ENCODE assay signal across 8 mouse cellular contexts in genomic region chr9:21918035-21918592, GRCm38 (mm10). TPM values are rescaled to one million over a fixed set of nuclear protein-coding genes. Genes with fewer than 3 reads are reported as not detected.
DNase-seq lines count a peak whose midpoint lies in the region; ATAC-seq and TF ChIP-seq lines count a peak whose summit lies in the region.

Rab3d (minus strand) TSS chr9:21918192.

- DNase-seq in CH12.LX (ENCODE audit: extremely low read depth): peak; percentile 96
- peak; percentile 95 for DNase-seq in c-Kit-positive CD71-positive TER-119-negative erythroid progenitor cells, embryonic 14.5 days (ENCODE audit: low read depth)
- DNase-seq in heart, postnatal 0 days (ENCODE audit: low spot score): peak; percentile 96
- peak; percentile 98 to 99 for DNase-seq in kidney, postnatal 4 days

- H3K4me1 ChIP-seq in CH12.LX (ENCODE audit: control insufficient read depth in 1 of 2, insufficient read depth in 2 of 2): peaks cover 10 to 11% of the 10 kb centered on the region in 2 experiments; a peak in 3 of 4 replicates
- peaks cover 11% of the 10 kb centered on the region for H3K4me1 ChIP-seq in forebrain, embryonic 12.5 days
- H3K4me1 ChIP-seq in heart, postnatal 0 days (ENCODE audit: control insufficient read depth, insufficient read depth): no peaks in the 10 kb centered on the region
- H3K4me1 ChIP-seq in liver, embryonic 16.5 days (ENCODE audit: control insufficient read depth, low read depth, low read length): peaks cover 16% of the 10 kb centered on the region
- H3K4me1 ChIP-seq in neural tube, embryonic 13.5 days (replicated peaks): peaks cover 14% of the 10 kb centered on the region
- peaks cover 10% of the 10 kb centered on the region for H3K4me1 ChIP-seq in testis, adult 2 months (ENCODE audit: control insufficient read depth, insufficient read depth, low read length)

- no peak for TF ChIP-seq EP300 in CH12.LX (IDR thresholded peaks at IDR 0.05; ENCODE audit: low read length)
- no peak for TF ChIP-seq EP300 in heart, postnatal 0 days (IDR thresholded peaks at IDR 0.05; ENCODE audit: low read depth)

- no peaks in the 10 kb centered on the region for H3K79me2 ChIP-seq in CH12.LX (replicated peaks; ENCODE audit: control insufficient read depth, extremely low read depth, insufficient read depth, poor library complexity, severe bottlenecking)

- TF ChIP-seq RAD21 in CH12.LX (IDR thresholded peaks at IDR 0.05; ENCODE audit: low read depth, low read length): no peak

- no peaks in the 10 kb centered on the region for H3K9me3 ChIP-seq in CH12.LX (replicated peaks; ENCODE audit: low read length)
- no peaks in the 10 kb centered on the region for H3K9me3 ChIP-seq in forebrain, embryonic 12.5 days
- H3K9me3 ChIP-seq in heart, postnatal 0 days (replicated peaks; ENCODE audit: control insufficient read depth, low read length): no peaks in the 10 kb centered on the region
- no peaks in the 10 kb centered on the region for H3K9me3 ChIP-seq in liver, embryonic 16.5 days (replicated peaks; ENCODE audit: control insufficient read depth, low read length)
- H3K9me3 ChIP-seq in neural tube, embryonic 13.5 days: no peaks in the 10 kb centered on the region

- peaks cover 51% of the 10 kb centered on the region for H3K27me3 ChIP-seq in CH12.LX (replicated peaks)
- H3K27me3 ChIP-seq in forebrain, embryonic 12.5 days: peaks cover 29% of the 10 kb centered on the region
- H3K27me3 ChIP-seq in heart, postnatal 0 days (ENCODE audit: control insufficient read depth, insufficient read depth, low read length): no peaks in the 10 kb centered on the region
- 0 out of 2 replicates have a peak, but pooled peaks cover 2% of the 10 kb centered on the region for H3K27me3 ChIP-seq in liver, embryonic 16.5 days (ENCODE audit: control insufficient read depth, insufficient read depth, low read depth, low read length)
- H3K27me3 ChIP-seq in neural tube, embryonic 13.5 days: peaks cover 25% of the 10 kb centered on the region
- H3K27me3 ChIP-seq in testis, adult 2 months (ENCODE audit: control insufficient read depth, insufficient read depth, low read length): no peaks in the 10 kb centered on the region

- H3K9ac ChIP-seq in CH12.LX (ENCODE audit: insufficient read depth, low read depth): peak within 1 kb of the TSS; percentile 35
- H3K9ac ChIP-seq in forebrain, embryonic 12.5 days: peak within 1 kb of the TSS; percentile 66
- peak within 1 kb of the TSS; percentile 35 for H3K9ac ChIP-seq in heart, postnatal 0 days (replicated peaks; ENCODE audit: low read depth, low read length)
- H3K9ac ChIP-seq in liver, embryonic 16.5 days (ENCODE audit: low read depth, low read length): peak within 1 kb of the TSS; percentile 72
- H3K9ac ChIP-seq in neural tube, embryonic 13.5 days: peak within 1 kb of the TSS; percentile 82

- in situ Hi-C loops in CH12.LX (cut with MboI; ENCODE audit: low pct_ligation_motif_present, low pct_unique_long_range_greater_than_20kb, low sequenced_read_pairs): no loop called here

- WGBS in forebrain, embryonic 12.5 days: under 1% methylated on average over 36 of the region's 36 CpGs
- under 1% methylated on average over 35 of the region's 36 CpGs for WGBS in heart, postnatal 0 days
- under 1% methylated on average over 36 of the region's 36 CpGs for WGBS in liver, embryonic 16.5 days (ENCODE audit: insufficient replicate concordance)
- under 1% methylated on average over 35 of the region's 36 CpGs for WGBS in neural tube, embryonic 13.5 days

- dilution Hi-C loops in CH12.LX (cut with MboI; ENCODE audit: extremely low pct_ligation_motif_present, extremely low pct_unique_long_range_greater_than_20kb, low sequenced_read_pairs): no loop called here

- H3K4me3 ChIP-seq in CH12.LX (replicated peaks in 1 of 3; ENCODE audit: low read depth in 2 of 3, low read length in 2 of 3, poor library complexity in 1 of 3): peak within 1 kb of the TSS; percentile 53 to 73 (median 53)
- peak within 1 kb of the TSS; percentile 62 for H3K4me3 ChIP-seq in forebrain, embryonic 12.5 days (replicated peaks)
- H3K4me3 ChIP-seq in heart, postnatal 0 days (ENCODE audit: low read depth, low read length): peak within 1 kb of the TSS; percentile 63
- peak within 1 kb of the TSS; percentile 70 for H3K4me3 ChIP-seq in liver, embryonic 16.5 days (ENCODE audit: low read depth, low read length)
- H3K4me3 ChIP-seq in neural tube, embryonic 13.5 days: peak within 1 kb of the TSS; percentile 64
- peak within 1 kb of the TSS; percentile 88 for H3K4me3 ChIP-seq in testis, adult 2 months (ENCODE audit: control insufficient read depth, low read depth, low read length)

- H3K4me2 ChIP-seq in CH12.LX (ENCODE audit: insufficient read depth, low read depth, poor library complexity, severe bottlenecking): peak within 1 kb of the TSS; percentile 60
- H3K4me2 ChIP-seq in forebrain, embryonic 12.5 days: peak within 1 kb of the TSS; percentile 96
- H3K4me2 ChIP-seq in heart, postnatal 0 days (ENCODE audit: low read depth, low read length): peak within 1 kb of the TSS; percentile 94
- H3K4me2 ChIP-seq in liver, embryonic 16.5 days (ENCODE audit: low read depth, low read length): peak within 1 kb of the TSS; percentile 99
- peak within 1 kb of the TSS; percentile 89 for H3K4me2 ChIP-seq in neural tube, embryonic 13.5 days

- no peaks in the 10 kb centered on the region for H3K36me3 ChIP-seq in CH12.LX (replicated peaks in 1 of 2; ENCODE audit: control insufficient read depth in 1 of 2, insufficient read depth in 1 of 2, low read length in 1 of 2)
- no peaks in the 10 kb centered on the region; the same call in 1 of the 2 replicates for H3K36me3 ChIP-seq in forebrain, embryonic 12.5 days (replicated peaks)
- H3K36me3 ChIP-seq in heart, postnatal 0 days (replicated peaks; ENCODE audit: control insufficient read depth, insufficient read depth, low read length): no peaks in the 10 kb centered on the region
- no peaks in the 10 kb centered on the region; the same call in 1 of the 2 replicates for H3K36me3 ChIP-seq in liver, embryonic 16.5 days (ENCODE audit: control insufficient read depth, insufficient read depth)
- H3K36me3 ChIP-seq in neural tube, embryonic 13.5 days: 0 out of 2 replicates have a peak, but pooled peaks cover 9% of the 10 kb centered on the region
- H3K36me3 ChIP-seq in testis, adult 2 months (ENCODE audit: control insufficient read depth, insufficient read depth, low read length): no peaks in the 10 kb centered on the region

- TF ChIP-seq CTCF in CH12.LX (conservative IDR thresholded peaks at IDR 0.05 in 1 of 2, IDR thresholded peaks at IDR 0.05 in 1 of 2; ENCODE audit: low read depth in 2 of 2, low read length in 2 of 2): no peak
- TF ChIP-seq CTCF in heart, postnatal 0 days (IDR thresholded peaks at IDR 0.05; ENCODE audit: low read depth): no peak
- TF ChIP-seq CTCF in testis, adult 2 months (IDR thresholded peaks at IDR 0.05; ENCODE audit: control insufficient read depth, insufficient read depth, insufficient replicate concordance, low read depth, low read length): no peak

- peak; percentile 48 for TF ChIP-seq POLR2A in CH12.LX (IDR thresholded peaks at IDR 0.05; ENCODE audit: low read depth, low read length)
- TF ChIP-seq POLR2A in testis, adult 2 months (IDR thresholded peaks at IDR 0.05; ENCODE audit: control insufficient read depth, low read depth, low read length): no peak; the same call in 1 of the 2 replicates

- H3K27ac ChIP-seq in CH12.LX (ENCODE audit: insufficient read depth, low read depth): no peak within 1 kb of the TSS
- H3K27ac ChIP-seq in forebrain, embryonic 12.5 days: peak within 1 kb of the TSS; percentile 43
- H3K27ac ChIP-seq in heart, postnatal 0 days (ENCODE audit: low read depth): peak within 1 kb of the TSS; percentile 19; the same call in 1 of the 2 replicates
- H3K27ac ChIP-seq in liver, embryonic 16.5 days (ENCODE audit: low read length): peak within 1 kb of the TSS; percentile 18; the same call in 1 of the 2 replicates
- H3K27ac ChIP-seq in neural tube, embryonic 13.5 days (replicated peaks): peak within 1 kb of the TSS; percentile 71
- H3K27ac ChIP-seq in testis, adult 2 months (ENCODE audit: control insufficient read depth, insufficient read depth, low read depth, low read length): peak within 1 kb of the TSS; percentile 12; the same call in 1 of the 2 replicates

- peak; percentile 94 for ATAC-seq in forebrain, embryonic 12.5 days (ENCODE audit: low FRiP score)
- ATAC-seq in heart, postnatal 0 days (ENCODE audit: insufficient read depth, low read depth): peak; percentile 93
- peak; percentile 94 for ATAC-seq in liver, embryonic 16.5 days (ENCODE audit: low read depth)
- ATAC-seq in neural tube, embryonic 13.5 days (ENCODE audit: low read depth): peak; percentile 92

TF ChIP-seq in CH12.LX, 34 proteins besides CTCF, POLR2A, EP300 and RAD21:
- TF ChIP-seq ELF1 (IDR thresholded peaks at IDR 0.05; ENCODE audit: low read depth, low read length) (no peak), TCF12 (IDR thresholded peaks at IDR 0.05; ENCODE audit: low read depth, low read length) (peak; percentile 50; the same call in 1 of the 2 replicates), MAZ (IDR thresholded peaks at IDR 0.05; ENCODE audit: low read depth, low read length) (peak; percentile 59; the same call in 1 of the 2 replicates), MXI1 (IDR thresholded peaks at IDR 0.05; ENCODE audit: low read depth, low read length) (peak; percentile 61), MAX (IDR thresholded peaks at IDR 0.05; ENCODE audit: low read length) (no peak), BHLHE40 (IDR thresholded peaks at IDR 0.05; ENCODE audit: low read depth, low read length) (0 out of 2 replicates have a peak, but pooled peaks have one; percentile 21), HCFC1 (IDR thresholded peaks at IDR 0.05; ENCODE audit: low read depth, low read length) (peak; percentile 18; the same call in 1 of the 2 replicates), MEF2A (IDR thresholded peaks at IDR 0.05; ENCODE audit: borderline replicate concordance, low read depth, low read length) (no peak), SIN3A (IDR thresholded peaks at IDR 0.05; ENCODE audit: low read length) (peak; percentile 66; the same call in 1 of the 2 replicates)

RNA-seq across cellular contexts. Expression of gene Rab3d, which starts in this region (rescaled TPM):
- total RNA-seq in CH12.LX (2012; rRNA removed) (2.0 and 3.7 TPM in 2 replicates), CH12.LX (2014; rRNA removed) (0.77 and 0.90 TPM in 2 replicates)
- 0.35 and 0.91 TPM in 2 replicates for polyA plus RNA-seq in CH12.LX (2012; ENCODE audit: insufficient read length, low read depth)
- 12.4 and 13.1 TPM in 2 replicates for polyA plus RNA-seq in forebrain, embryonic 12.5 days (2016; fragmentation: Nextera tagmentation; extraction: Ambion mirVana)
- 8.9 and 11.2 TPM in 2 replicates for total RNA-seq in heart, postnatal 0 days (2014; rRNA removed; ENCODE audit: low replicate concordance)
- polyA plus RNA-seq in heart, postnatal 0 days (2015; fragmentation: Nextera tagmentation; extraction: Ambion mirVana): 7.7 and 7.9 TPM in 2 replicates
- 12.9 and 13.9 TPM in 2 replicates for polyA plus RNA-seq in liver, embryonic 16.5 days (2015; fragmentation: Nextera tagmentation; extraction: Ambion mirVana)
- 25.9 and 26.2 TPM in 2 replicates for polyA plus RNA-seq in neural tube, embryonic 13.5 days (2015; fragmentation: Nextera tagmentation; extraction: Ambion mirVana)
- polyA plus RNA-seq in testis, adult 2 months (2012; rRNA removed): 21.2 and 22.7 TPM in 2 replicates
